Mouse (Mus musculus): ENCODE data around the gene Cited4.
A peak's percentile ranks its signal among the peaks of the same experiment; 100 is the strongest.

Cited4 gene

DNA sequence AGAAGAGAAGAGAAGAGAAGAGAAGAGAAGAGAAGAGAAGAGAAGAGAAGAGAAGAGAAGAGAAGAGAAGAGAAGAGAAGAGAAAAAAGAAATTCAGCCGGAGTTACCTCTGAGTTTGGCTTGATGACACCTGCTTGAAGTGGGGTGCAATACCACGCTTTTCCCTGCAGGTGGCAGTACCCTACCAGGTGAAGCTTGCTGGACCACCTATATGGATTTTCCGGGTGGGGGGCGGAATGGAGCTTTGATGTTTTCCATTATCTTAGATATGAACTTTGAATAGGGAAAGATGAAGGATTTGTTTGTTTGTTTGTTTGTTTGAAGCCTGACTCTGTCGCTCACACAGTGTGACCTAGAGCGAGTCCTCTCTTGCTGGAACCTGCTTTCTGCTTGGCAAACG lies 14.6 kb downstream of the Cited4 start:
- peak in 1 of 2 experiments; percentile 42 for DNase-seq (ENCODE audit: low spot score in 2 of 2)

DNA sequence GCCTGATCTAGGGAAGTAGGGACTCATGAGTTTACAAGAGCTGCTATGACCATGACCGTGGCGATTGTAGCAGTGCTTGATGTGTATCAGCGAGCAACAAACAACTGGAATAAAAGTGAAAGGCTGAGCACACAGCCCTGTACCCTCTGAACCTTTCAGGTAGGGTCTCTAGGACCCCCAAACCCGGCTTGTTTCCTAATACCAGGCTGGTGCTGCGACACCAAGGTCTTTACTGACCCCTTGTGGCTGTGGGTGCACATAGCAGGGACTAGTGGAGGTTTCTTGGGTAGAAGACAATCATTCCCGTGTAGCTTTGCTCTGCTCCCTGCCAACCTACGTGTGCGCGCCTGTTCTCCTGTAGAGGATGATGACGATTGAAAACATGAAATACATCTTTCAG lies 15.8 kb downstream of the Cited4 start:
- peak; percentile 64 to 82 for DNase-seq (ENCODE audit: low spot score in 2 of 2)

DNA sequence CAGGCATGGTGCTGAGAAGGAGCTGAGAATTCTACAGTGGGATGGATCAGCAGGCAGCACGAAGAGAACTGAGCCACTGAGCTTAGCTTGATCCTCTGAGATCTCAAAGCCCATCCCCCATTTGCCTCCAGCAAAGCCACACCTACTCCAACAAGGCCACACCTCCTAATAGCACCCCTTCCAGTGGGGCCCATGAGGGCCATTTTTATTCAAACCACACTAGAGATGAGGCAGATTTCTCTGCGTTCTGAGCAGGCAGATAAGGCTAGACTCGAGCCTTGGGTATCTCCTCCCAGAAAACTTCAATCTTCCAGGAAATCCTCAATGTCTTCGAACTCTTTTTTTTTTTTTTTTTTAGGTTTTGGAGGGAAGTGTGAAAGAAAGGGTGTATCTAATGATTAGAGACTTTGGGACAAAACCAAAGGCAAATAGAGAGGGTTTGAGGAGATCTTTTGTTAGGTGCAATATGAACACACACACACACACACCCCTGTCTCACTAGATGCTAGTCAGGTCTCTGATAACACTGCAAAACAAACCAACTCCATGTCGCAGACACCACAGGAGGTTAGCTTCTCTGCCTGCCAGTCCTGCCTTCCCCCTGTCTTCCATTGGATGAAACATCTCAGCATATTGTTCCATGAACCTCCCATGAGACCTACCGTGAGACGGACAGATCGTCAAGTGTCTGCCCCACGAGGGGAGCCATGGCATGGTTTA lies 17.1 kb downstream of the Cited4 start:
- DNase-seq (ENCODE audit: low spot score in 2 of 2): no peak

DNA sequence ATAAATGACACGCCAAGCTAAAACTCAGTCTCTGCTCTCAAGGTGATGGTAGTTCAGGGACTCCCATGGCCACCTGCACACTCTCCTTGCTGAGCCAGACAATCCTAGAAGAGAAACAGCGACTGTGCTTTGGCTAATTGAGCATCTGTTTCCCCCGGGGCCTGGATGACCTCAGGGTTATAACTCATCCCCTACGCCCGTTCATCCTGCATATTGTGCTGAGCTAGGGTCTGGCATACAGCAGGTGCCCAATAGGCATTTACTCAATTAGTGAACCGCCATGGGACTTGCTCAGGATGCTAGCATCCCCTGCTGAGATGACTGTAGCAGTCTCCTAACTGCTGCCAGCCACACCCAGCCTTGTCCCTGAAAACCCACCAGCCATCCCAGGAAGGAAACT lies 20.9 kb downstream of the Cited4 start:
- DNase-seq (ENCODE audit: low spot score in 2 of 2): no peak

DNA sequence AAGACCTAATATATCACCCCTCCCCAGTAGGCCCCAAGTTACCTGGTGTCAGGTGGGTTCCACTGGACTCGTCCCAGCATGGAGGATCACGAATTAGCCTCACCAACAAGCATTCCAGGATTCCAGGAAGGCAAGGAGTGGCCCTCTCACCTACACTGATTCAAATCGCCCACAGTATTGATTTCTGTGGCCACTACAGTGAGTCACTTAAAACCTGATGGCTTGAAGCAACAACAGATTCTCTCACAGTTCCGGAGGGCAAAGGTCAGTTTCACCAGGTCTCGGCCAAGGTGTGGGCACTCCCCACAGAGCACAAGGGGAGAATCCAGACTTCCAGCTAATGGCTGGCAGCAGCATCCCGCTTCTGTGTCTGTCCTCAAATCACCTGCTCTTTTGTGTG lies 22.9 kb downstream of the Cited4 start:
- no peak for DNase-seq (ENCODE audit: low spot score in 2 of 2)

GRCm38 (mm10) chr4:120692717-120693116 lies 26.3 kb downstream of the Cited4 start:
- DNase-seq (ENCODE audit: low spot score in 2 of 2): peak in 1 of 2 experiments; percentile 37

DNA sequence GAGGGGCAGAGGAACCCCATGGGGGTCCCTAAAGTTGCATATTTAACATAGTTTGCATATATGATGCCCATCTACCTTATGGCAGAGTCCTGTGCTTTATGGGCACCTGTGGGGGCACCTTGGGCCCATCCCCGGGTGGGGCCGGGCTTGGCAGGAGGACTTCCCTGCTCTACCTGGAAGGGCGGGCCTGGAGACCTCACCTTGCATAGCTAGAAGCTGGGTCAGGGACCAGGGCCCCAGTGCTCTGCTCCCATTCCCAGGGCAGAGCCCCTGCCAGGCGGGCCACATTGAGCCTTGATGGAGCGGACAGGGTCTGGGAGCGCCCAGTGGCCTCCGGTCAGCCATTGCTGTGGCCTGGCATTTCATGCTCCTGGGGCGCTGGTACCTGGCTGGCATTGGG lies 31.0 kb downstream of the Cited4 start:
- no peak for DNase-seq (ENCODE audit: low spot score in 2 of 2)

GRCm38 (mm10) chr4:120697799-120698484 lies 31.6 kb downstream of the Cited4 start:
- DNase-seq (ENCODE audit: low spot score in 2 of 2): no peak

GRCm38 (mm10) chr4:120701180-120701579 lies 34.8 kb downstream of the Cited4 start:
- no peak for DNase-seq (ENCODE audit: low spot score in 2 of 2)

DNA sequence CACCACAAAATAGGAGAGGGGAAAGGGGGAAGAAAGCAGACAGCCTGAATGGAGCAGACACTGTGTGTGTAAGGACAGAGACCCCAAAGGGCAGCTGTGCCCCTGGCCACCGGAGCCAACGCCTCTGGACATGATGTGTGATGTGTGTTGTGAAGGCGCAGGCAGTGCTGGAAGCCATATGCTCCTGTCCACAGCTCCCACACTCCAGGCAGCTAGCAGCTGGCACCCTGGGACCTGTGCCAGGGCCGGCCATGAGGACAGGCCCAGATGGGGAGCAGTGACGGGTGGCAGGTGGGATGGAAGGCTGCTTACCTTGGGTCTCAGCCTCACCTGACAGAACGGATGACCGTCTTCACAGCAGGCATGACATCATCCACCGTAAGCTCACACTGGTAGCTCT lies 35.7 kb downstream of the Cited4 start:
- DNase-seq (ENCODE audit: low spot score in 2 of 2): no peak

- DNase-seq (ENCODE audit: low spot score in 2 of 2): no peak
Measured at GRCm38 (mm10) chr4:120702511-120702910, 36.1 kb downstream of the Cited4 start.

DNA sequence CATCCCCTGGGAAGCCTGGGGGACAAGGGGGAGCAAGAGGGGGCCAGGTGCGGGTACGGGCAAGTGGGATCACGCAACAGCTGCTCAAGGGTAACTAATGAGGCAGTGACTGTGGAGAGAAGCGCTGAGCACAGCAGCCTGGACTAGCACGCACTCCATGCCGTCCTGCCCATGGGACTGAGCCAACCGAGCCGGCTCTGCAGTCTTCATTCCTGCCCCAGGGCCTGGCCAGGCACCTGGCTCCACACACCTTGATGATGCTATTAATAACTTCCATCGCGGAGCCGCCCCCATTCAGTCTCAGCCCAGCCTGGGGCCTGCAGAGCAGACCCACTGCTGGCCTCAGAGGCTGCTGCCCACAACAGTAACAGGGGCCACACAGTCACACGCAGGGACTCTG lies 45.9 kb downstream of the Cited4 start:
- DNase-seq (ENCODE audit: low spot score in 2 of 2): no peak

DNA sequence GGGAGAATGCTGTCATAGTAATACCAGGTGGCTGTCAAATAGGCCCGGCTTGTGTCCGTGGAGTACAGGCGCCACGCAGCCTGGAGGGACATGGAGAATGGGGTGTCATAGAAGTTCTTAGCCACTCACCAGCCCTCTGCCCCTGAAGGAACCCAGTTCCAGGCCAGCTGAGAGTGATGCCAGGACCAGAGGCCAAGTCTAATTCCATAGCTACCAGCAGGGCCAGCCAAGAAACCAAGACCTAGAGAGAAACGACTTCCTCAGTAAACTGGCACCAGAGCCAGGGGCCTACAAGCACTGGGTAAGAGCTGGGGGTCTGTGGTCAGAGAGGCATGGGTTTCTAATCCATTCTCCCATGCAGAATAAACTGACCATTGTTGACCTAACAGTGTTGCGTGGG lies 46.6 kb downstream of the Cited4 start:
- no peak for DNase-seq (ENCODE audit: low spot score in 2 of 2)

- DNase-seq (ENCODE audit: low spot score in 2 of 2): no peak
Measured at GRCm38 (mm10) chr4:120713856-120714497, 47.6 kb downstream of the Cited4 start.

- peak in 1 of 2 experiments; percentile 40 for DNase-seq (ENCODE audit: low spot score in 2 of 2)
Measured at GRCm38 (mm10) chr4:120716141-120716571, 49.8 kb downstream of the Cited4 start.

DNA sequence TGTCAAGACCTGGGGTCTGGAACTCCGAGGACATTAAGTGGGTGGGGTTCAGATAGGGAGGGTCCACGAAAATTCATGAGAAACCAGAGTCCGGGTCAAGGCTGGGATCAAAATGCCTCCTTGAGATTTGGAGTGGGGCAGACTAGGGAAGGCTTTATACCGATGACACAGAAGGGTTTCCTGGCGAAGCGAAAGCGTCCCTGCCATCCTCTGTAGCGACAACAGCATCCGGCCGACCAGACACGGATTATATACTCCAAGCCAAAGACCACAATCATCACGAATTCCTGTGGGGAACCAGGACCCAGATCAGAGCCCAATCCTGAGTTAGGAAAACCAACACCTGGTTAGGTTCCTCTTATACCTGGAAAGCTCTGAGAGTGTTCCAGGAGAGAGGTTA lies 50.4 kb downstream of the Cited4 start:
- no peak for DNase-seq (ENCODE audit: low spot score in 2 of 2)

All from spleen, postnatal 4 days (tissue).